Mouse (Mus musculus) erythroid progenitor cell, adult 5-6 weeks (primary cell): ENCODE data around the gene Lgals12. TPM values are rescaled to one million over a fixed set of nuclear protein-coding genes. Genes with fewer than 3 reads are reported as not detected.

ENCODE experiments used
- ATAC-seq: replicated peaks from 2 replicates; pipeline ENCODE4 v1.8.0; 2016; ENCODE audit warnings: moderate number of reproducible peaks, mild to moderate bottlenecking, moderate TSS enrichment, inconsistent platforms; ENCODE audit not compliant: poor library complexity, low FRiP score, severe bottlenecking
- total RNA-seq, 2 experiments: library from RNA; stranded (forward) in 1 of 2; stranded (reverse) in 1 of 2; fragments of 150-400 nt in 1 of 2; fragments of 186-747, 209-891 nt in 1 of 2; gene quantifications; 2 replicates each; pipeline versions ENCODE4 v1.2.3 to v1.2.4; 2015 to 2017; ENCODE audit warnings: low replicate concordance in 2 of 2

Gene Lgals12
- total RNA-seq (2015; ENCODE audit: low replicate concordance) (not detected in 2 replicates), total RNA-seq (2017; ENCODE audit: low replicate concordance) (not detected in 2 replicates)

DNA sequence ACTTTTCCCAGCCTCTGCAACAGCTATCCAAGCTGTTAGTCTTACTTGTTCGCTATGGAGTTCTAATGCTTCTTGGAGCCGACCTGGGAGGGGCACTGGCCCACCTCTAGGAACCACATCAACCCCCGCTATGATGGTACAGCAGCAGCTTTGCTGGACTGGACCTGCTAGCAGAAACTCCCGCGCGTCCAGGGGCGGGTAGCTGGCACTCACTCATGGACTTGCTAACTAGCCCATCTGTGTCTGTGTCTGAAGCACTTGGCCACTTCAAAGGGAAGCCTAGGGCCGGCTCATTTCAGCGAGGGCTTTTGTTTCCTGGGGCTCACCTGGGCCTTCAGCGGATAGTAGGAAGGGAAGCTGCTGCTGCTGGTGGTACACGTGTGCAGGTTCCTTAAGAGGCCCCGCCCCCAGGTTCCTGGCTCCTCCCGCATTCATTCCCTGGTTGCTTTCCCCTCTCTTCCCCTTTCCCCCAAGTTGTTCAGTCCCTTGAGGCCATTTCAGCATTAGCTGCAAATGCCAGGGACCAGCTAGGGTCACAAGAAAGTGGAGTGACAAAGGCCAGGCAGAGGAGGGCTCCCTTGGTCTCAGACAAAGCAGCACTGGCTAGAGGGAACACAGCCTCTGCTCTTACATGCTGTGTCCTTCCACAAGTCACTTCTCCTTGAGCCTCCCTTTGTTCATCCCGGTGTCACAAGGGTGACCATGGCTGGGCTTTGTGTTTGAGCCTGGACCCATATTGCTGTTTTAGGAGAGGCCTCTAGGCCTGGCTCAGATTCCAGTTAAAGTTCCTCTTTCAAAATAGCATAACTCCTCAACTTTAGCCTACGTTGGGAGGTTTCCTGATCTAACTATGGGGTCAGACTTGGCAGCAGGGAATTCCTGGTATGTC lies at the start of gene Lgals12:
TSS of gene Lgals12 (minus strand) at position 393 of the 889 bp plus-strand sequence.
- no peak for ATAC-seq

DNA sequence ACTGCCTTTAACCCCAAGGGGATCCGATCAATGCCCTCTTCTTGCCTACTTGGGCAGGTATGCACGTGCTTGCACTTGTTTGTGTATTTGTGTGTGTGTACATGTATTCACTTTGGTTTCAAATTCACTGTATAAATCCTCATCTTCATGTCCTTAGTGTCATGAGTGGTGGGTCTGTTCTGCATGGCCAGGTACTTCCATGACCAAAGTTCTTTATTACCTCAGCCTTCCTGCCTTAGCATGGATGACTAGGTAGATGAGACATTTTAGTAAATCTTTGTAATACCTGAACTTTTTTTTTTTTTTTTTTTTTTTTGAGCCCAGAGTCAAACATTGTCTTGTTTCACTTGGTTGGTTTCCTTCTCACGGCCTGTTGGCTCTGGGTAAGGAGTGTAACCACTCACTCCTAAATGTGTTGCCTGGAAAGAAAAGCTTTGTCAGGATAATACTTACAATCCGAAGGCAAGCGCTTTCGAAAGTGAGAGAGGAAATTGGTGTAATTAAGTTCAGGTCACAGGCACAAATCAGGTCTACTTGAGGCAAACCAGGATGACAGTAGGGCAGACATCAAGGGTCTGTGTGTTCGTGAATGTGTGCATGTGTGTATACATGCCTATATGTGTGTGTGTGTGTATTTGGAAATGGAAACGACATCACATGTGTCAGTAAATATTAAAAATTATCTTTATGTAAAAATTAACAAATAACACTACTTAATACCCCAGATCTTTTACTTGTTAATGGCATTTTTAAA lies 42.1 kb upstream of the Lgals12 start:
- ATAC-seq, result no peak

DNA sequence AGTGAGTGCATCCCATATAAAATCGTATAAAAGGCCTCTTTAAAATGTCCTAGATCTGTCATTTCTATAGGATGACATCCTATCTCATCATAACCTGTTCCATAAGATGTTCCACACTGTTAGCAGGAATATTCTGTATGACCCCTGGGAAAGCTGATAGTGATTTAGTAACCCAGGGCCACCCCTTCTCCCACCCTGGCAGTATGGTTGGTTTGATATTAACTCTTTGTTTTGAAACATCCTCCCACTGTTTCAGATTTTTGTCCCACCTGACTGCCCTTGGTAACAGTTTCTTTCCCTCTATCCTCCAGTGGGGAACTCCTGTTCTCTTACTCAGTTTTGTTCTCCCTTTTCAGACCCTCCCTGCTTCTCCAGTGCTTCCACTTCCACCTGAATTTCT lies 26.8 kb upstream of the Lgals12 start:
- no peak for ATAC-seq

DNA sequence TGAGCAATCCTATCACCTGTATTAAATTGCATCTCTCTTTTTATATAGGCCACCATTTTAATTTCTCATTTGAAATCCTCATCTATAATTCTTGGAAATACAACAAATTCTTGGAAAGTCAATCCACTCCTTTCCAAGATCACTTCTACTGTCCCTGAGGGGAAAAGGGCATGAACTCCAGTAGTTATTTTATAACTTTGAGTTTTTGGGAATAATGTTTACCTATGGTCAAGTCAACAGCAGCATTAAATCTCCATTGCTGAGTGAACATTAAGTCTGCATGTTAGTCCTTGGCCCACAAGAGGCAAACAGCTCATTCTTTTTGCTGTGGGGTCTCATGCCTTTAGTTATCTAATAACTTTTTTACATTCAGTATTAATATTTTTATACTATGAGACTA lies 26.0 kb upstream of the Lgals12 start:
- ATAC-seq, result no peak

DNA sequence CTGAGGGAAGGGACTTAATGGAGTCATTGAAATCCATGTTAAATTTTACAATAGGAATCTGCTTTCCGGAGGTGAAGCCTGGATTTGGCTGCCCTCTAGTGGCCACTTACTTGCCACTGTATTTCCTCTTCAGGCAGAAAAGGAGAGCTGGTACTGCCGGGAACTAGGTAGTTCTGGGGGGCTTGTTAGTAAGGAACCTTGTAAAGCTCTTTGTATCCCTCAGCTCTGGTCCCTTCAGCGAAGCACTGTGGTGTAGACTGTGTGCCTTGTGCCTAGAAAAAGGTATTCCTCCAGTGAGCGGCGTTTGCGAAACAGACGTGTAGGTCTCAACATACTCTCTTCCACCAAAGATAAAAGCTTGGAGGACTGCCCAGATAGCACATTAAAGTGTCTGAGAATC lies 10.7 kb upstream of the Lgals12 start:
- ATAC-seq, result peak; percentile 57; the same call in 1 of the 2 replicates

DNA sequence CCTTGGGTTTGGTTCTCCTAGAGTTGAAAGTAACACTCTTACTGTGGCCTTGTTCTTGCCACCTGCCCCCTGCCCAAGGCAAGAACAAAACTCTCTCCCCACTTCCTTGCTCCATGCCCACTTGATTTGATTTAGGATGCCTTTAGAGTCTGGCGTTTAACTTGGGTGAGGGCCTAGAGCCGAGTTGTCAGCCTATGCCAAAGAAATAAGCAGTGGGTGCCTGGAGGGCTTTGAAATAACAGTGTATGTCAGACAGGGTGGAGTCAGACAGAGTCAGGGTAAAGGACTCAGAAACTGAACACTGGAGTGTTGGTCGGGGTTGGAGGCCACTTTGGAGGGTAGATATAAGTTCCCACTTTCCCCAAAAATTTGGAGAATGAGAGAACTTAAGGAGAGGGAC lies 10.1 kb upstream of the Lgals12 start:
- ATAC-seq, result no peak

DNA sequence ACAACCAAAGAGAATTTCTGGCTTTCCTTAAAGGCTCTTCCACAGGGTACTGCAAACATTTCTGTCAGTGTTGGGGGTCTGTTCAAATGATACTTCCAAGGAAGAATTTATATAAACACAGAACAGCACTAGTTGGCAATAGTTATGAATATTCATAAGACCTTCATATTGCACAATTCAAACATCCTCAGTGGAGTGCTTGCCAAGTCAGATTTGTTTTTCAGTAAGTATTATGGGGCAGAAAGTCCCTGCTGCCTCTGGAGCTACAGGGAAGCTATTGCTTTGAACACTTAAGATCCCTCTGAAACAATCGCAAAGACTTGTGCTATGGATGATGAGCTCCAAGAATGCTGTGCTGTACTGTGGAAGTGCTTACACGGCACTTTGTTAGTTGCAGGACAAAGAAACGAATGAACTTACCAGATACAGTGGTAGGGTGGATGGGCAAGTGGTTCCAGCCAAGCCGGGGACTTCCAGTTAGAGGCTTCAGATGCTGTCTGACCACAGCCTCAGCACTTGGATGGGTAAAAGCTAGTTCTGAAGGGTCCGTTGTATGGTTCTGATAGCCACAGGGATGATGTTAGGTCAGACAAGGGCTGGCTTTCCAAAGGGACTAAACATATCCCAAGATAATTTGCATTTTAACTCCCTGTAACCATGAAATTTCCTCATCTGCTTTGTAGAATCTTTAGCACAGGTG lies 9.4 kb upstream of the Lgals12 start:
- ATAC-seq, result no peak

DNA sequence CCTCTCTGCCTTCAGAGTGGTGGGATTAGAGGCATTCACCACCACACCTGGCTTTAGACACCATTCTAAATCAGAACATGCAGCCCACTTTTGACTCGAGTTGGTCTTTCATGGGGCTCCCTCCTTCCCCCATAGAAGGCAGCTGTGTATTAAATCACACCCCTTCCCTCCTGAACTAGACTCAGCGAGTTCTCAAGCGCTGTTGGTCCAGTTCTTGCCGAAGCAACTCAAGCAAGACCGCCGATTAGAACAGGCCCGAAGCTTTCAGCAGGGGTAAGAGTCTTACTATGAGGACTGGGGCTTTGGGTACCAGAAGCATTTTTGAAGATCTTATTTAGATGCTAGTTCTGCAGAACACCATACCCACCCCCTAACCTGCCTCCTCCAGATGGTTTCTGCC lies 6.2 kb upstream of the Lgals12 start:
- ATAC-seq, result no peak

DNA sequence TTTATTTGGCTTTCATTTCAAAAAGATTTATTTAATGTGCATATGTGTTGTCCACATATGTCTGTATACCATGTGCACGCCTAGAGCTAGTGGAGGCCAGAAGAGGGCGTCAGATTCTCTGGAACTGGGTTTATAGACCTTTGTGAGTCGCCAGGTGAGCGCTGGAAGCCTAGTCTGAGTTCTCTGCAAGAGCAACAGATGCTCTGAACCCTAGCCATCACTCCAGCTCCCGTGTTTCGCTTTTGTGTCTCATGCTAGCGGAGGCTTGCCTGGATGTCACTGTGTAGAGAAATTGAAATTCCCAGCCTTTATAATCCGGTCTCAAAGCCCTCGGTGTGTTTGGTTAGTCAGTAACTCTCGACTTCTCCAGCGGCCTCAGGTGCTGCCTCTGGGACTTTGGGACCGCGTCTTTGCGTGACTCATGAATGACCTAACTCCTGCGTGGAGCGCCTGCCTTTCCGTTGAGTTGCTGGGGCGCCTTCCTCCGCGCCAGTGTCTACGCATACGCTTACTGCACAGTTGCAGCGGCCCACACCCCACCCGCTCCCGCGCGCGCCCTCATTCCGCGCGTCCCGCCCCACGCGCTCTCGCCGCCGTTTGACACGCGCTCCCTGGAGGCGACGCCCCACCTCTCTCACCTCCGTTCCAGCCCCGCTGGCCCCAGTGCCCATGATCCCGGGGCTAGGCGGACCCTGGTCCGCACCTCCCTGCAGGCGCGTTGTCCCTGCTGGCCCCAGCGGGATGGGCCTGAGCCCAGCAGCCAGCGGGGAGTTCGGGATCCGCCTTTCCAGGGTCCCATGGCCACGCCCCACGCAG lies 5.2 kb upstream of the Lgals12 start, which contains the start of gene Hrasls5:
TSS of gene Hrasls5 (plus strand) at position 600 of the 816 bp plus-strand sequence.
- ATAC-seq, result no peak

DNA sequence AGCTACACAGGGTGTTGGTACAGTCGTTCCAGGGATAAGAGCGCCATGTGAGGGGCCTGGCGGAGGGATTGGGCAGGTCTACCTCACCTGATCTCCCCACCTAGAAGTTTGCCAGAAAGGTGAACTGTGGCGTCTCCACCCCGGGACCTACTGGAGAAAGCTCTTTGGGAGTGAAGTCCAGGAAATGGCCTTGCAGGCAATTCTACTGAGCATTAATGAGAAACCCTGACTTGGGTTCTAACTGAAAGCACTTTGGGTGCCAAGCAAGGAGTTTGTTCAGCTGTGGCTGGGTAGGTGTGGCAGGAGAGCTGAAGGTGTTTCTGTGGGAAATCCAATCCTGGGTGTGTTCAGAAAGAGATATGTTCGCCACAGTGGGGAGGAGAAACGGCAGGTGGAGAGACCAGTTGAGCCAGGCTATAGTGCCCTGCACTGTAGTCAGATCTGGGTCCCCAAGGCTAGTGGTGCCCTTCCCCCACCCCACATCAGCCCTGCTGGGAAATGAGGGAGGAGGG lies 753 bp upstream of the Lgals12 start:
- ATAC-seq, result no peak

DNA sequence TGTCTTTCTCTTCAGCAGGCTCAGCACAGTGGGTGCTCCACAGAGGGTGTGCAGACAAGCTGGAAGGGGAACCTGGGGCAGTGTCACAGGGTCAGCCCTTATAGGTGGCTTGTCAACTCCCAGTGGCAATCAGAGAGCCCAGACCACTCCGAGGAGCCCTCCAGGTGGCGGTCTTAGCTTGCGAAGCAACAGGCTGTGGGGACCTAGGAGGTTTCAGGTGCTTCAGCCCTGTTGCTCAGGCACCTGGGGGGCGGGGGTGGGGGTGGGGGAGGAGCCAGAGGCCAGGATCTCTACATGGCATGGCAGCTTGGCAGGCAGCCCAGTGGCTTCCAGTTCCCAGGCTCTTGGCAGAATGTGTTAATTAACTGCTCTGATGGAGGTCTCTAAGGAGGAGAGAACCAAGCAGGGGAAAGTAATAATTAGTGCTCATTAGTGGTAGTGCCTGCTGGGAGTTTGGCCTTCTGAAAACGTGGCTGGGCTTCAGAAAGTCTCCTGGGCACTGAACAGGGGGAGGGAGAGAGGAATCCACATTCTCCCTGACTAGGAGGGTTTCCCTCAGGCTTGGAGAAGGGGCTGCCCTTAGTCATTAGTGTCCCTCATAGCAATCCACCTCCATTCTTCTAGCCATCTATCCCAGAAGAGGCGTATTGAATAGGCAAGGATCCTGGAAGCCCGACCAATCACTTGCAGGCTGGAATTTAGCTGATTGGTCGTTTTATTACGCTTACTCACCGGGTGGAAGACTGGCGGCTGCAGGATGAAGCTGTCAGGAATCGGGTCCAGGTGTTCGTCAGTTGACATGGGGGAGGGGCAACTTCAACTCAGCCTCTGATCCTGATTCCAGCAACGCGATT lies 836 bp downstream of the Lgals12 start:
- ATAC-seq, result no peak

DNA sequence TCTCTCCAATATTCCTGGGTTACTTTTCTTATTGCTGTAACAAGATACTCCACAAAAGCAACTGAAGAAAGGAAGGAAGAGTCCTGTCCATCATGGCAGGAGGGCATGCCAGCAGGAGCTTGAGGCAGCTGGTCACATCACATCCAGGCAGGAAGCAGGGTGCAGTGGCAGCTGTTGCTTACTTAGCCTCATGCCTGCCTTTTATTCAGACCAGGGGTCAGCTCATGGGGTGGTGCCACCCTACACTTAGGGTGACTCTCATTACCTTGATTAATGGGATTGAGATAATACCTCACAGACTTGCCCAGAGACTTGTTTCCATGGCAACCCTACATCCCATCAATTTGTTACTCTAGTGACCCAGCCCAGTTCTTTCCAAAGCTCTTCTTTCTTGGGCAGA lies 2.0 kb downstream of the Lgals12 start:
- no peak for ATAC-seq

DNA sequence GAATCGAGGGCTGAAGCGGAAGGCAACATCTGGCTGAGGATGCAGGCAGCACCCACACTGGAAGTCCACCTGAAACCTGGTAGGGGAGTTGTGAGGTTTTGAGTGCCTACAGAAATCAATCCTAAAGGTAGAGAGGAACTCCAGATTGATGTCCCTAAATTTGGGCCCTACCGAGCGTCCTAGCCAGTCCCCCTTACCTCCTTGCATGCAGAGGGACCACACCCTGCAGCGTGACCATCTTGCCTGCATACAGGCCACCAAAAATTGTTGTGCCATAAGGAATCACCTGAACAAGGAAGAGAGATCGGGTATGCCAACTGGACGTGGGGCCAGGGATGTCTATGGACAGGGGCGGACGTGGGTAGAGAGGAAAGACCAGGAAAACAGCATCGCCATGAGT lies 2.9 kb downstream of the Lgals12 start:
- no peak for ATAC-seq

DNA sequence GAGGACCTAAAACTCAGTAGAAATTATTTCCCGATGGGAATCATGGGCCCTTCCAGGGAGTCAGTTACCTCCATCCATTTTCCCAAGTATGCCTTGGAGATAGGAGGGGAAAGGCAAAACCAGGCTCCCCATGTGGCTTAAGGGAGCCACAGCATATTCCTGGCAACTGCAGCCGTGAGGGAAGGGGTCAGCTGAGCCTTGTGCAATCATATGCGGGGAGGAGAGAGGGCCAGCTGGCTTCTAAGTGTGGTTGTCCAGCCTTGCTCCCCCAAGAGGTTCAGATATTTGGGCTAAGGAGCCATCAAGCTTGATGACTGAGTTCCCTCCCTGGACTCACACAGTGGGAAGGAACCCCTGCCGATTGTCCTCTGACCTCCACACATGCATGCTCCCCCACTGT lies 5.4 kb downstream of the Lgals12 start:
- no peak for ATAC-seq

DNA sequence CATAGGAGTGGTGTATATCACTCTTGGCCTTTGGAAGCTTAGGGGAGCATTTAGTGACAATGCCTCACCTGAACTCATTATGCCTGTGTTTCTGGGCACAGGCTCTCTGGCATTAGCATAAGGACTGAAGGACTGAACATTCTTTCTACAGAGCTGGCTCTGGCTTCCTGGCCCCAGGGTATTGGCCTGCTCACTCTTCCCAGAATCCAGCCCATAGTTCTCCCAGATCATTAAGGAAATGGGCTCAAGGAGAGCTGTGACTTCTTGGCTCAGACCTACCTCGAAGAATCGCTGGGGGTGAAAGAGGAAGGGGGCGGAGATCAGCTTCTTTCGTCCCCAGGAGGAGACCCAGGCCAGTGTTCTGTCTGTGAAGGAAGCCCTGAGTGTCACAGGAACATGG lies 8.5 kb downstream of the Lgals12 start:
- no peak for ATAC-seq

DNA sequence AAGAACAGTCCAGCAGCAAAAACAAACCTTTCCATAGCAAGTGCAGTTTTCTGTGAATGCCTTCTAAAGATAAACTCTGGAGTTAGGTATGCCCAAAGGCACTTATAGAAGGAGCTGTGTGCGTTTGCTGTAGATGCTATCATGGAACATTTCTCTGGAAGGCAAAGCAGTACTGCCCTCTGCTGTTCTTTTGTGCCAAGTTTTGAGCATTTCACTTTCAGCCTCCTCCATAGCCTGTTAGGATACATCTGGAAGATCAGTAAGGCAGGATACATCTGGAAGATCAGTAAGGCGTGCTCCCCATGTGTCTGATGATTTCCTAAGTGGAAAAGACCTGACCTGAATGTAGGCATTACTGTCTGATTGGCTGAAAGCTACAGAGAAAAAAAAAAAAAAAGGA lies 11.5 kb downstream of the Lgals12 start:
- no peak for ATAC-seq

DNA sequence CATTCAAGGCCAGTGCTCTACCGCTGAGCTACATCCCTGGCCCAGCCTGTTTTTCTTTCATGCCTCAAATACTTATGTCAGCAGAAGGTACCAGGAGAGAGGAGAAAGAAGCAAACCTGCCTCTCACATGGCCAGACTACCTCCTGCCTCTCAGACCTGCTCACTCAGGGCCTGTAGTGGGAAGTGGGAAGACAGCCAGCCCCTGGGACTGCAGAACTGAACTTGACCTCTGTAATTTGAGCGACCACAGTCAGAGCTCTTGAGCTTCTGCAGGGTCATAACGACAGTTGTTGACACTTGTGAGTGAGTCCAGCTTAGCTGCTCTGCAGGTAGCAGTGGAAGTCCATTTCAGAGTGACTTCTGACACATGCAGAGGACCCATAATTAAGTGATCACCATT lies 15.0 kb downstream of the Lgals12 start:
- no peak for ATAC-seq

DNA sequence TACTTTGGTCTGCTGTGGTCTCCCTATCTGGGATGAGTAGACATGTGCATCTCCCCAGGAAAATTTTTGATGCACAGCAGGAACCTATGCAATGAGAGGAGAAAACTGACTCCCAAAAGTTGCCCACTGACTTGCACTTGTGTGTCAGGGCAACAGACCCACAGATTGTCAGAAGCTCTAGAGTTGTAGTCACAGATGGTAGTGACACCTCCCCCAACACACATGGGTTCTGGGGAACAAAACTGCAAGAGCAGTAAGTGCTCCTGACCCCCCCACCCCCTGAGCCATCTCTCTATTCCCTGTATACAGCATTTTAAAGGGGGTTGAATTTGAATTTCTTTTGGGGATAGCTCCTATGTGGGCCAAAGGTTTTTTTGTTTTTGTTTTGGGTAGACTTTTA lies 16.2 kb downstream of the Lgals12 start:
- ATAC-seq, result no peak
